Mouse (Mus musculus) hindbrain, embryonic 10.5 days (tissue): Measurements from ENCODE around the gene Eya3. TPM values are rescaled to one million over a fixed set of nuclear protein-coding genes. Genes with fewer than 3 reads are reported as not detected.
"Not testable (repeated sequence)": the region's sequence is repeated elsewhere in the genome, so short reads cannot be mapped to it uniquely, and the experiment has no call there.

Source experiments
- DNase-seq: peaks from one replicate; pipeline ENCODE4 v3.0.0-alpha.2; 2017; ENCODE audit warnings: low spot score
- H3K27ac ChIP-seq: fragments of 300-500 bp; sonication (generic); 2 replicates; pipeline ENCODE4 v1.5.1; 2016; ENCODE audit warnings: mild to moderate bottlenecking, moderate library complexity
- H3K27me3 ChIP-seq: fragments of 300-500 bp; sonication (generic); 2 replicates; pipeline ENCODE4 v1.6.1; 2016; ENCODE audit warnings: mild to moderate bottlenecking; ENCODE audit not compliant: poor library complexity, insufficient read depth, severe bottlenecking
- H3K36me3 ChIP-seq: fragments of 300-500 bp; sonication (generic); 2 replicates; pipeline ENCODE4 v1.6.1; 2016; ENCODE audit warnings: mild to moderate bottlenecking, moderate library complexity
- H3K4me1 ChIP-seq: fragments of 300-500 bp; sonication (generic); replicated peaks from 2 replicates; pipeline ENCODE4 v1.6.1; 2016; ENCODE audit warnings: mild to moderate bottlenecking
- H3K4me3 ChIP-seq: fragments of 300-500 bp; sonication (generic); 2 replicates; pipeline ENCODE4 v1.5.1; 2016; ENCODE audit warnings: mild to moderate bottlenecking, moderate library complexity
- H3K9me3 ChIP-seq: fragments of 300-500 bp; sonication (generic); 2 replicates; pipeline ENCODE4 v1.6.1; 2016; ENCODE audit warnings: mild to moderate bottlenecking, moderate library complexity
- WGBS: fragments of 180-500 bp; shearing (Covaris S2); methylation state at CpG from one replicate; pipeline ENCODE4 v1.1.7; 2016; 5-methylcytosine and 5-hydroxymethylcytosine counted together
- polyA plus RNA-seq: library from polyadenylated mRNA; unstranded; fragments of >200 nt; fragmentation: Nextera tagmentation; extraction: Ambion mirVana; gene quantifications from 2 replicates; pipeline ENCODE4 v1.2.1, GENCODE M21; 2016

Eya3 gene
- 24.2 and 33.0 TPM in 2 replicates for polyA plus RNA-seq

- H3K27ac ChIP-seq, result peak within 1 kb of the TSS; percentile 91
- WGBS, result under 1% methylated on average over 41 of the region's 41 CpGs
- peaks cover 16% of the 10 kb centered on the region for H3K4me1 ChIP-seq
- no peaks in the 10 kb centered on the region for H3K9me3 ChIP-seq
- H3K36me3 ChIP-seq, result peaks cover 22% of the 10 kb centered on the region
- peak within 1 kb of the TSS; percentile 79 for H3K4me3 ChIP-seq
- peak; percentile 96 for DNase-seq
- no peaks in the 10 kb centered on the region for H3K27me3 ChIP-seq
Observed at GRCm38 (mm10) chr4:132638461-132639190, at the start of gene Eya3. Gene Eya3 (plus strand): TSS chr4:132638987.

GRCm38 (mm10) chr4:132590642-132591041, 48.1 kb upstream of the Eya3 start:
- WGBS, result 87% methylated on average over 10 of the region's 10 CpGs
- no peaks in the 10 kb centered on the region for H3K27me3 ChIP-seq
- H3K4me3 ChIP-seq, result no peak overlapping the region
- peaks cover 7% of the 10 kb centered on the region for H3K4me1 ChIP-seq
- no peak for DNase-seq
- H3K36me3 ChIP-seq, result no peaks in the 10 kb centered on the region
- no peaks in the 10 kb centered on the region for H3K9me3 ChIP-seq
- no peak overlapping the region for H3K27ac ChIP-seq

DNA sequence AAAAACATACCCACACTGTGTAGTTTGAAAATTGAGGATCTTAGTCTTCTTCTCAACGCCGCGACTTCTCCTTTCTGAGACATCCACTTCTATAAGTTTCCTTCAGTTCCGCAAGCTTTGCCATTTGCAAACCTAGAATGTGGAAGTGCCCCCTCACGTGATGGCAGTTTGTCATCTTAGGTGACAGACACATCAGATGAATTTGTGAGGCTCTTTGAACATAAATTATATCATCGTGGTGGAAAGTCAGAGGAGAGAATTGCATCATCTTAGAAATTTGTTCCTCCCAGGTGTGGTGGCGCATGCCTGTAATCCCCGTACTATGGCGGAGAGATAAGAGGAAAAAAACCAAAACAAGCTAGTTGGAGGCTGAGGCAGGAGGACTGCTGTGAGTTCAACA, 45.8 kb upstream of the Eya3 start:
- 93% methylated on average over 9 of the region's 9 CpGs for WGBS
- no peaks in the 10 kb centered on the region for H3K9me3 ChIP-seq
- H3K36me3 ChIP-seq, result no peaks in the 10 kb centered on the region

DNA sequence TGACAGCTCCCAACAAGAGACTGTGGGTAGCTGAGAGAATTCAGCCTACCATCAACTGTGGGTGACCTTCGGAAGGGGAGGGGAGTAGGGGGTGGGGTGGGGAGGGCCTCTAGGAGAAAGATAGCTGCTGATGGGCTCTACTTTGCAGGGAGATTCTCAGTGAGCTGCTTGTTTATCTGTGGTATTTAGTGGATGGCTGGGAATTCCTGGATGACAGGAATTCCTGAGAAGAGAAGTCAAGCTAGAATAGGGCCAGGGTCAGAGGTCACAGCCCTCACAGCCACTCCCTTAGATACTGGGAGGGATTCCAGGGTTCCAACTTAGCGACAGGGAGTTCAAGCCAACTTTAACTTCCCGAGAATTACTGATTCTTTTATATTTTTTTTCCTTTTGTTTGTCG, 44.6 kb upstream of the Eya3 start:
- Histone ChIP-seq H3K9me3 (no peaks in the 10 kb centered on the region), H3K4me1 (peaks cover 10% of the 10 kb centered on the region), H3K27ac (no peak overlapping the region), H3K27me3 (no peaks in the 10 kb centered on the region), H3K4me3 (no peak overlapping the region), H3K36me3 (no peaks in the 10 kb centered on the region)
- 19% methylated on average over 4 of the region's 4 CpGs for WGBS
- DNase-seq, result peak; percentile 24

More for the DNA sequence above, 45.8 kb upstream of the Eya3 start:
- Histone ChIP-seq H3K4me1 (peaks cover 10% of the 10 kb centered on the region), H3K27ac (no peak overlapping the region), H3K4me3 (no peak overlapping the region), H3K27me3 (no peaks in the 10 kb centered on the region)
- DNase-seq, result no peak

DNA sequence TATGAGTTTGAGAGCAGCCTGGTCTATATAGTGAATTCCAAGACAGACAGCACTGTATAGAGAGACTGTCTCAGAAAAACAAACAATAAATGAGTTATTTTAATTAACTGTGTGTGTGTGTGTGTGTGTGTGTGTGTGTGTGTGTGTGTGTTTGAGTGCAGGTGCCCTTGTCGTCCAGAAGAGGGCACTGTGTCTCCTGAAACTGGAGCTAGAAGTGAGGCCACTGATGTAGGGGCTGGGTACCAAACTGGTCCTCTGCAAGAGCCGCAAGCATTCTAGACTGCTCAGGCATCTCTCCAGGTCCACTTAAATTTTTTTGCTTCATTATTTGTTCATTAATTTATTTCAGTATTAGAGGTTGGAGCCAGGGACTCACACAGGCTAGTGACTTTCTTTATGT, 39.9 kb upstream of the Eya3 start:
- WGBS, result 73% methylated on average over 2 of the region's 2 CpGs
- Histone ChIP-seq H3K9me3 (no peaks in the 10 kb centered on the region), H3K36me3 (no peaks in the 10 kb centered on the region)

GRCm38 (mm10) chr4:132599764-132600163, 39.0 kb upstream of the Eya3 start:
- Histone ChIP-seq H3K9me3 (no peaks in the 10 kb centered on the region), H3K36me3 (no peaks in the 10 kb centered on the region), H3K27ac (no peak overlapping the region), H3K4me1 (peaks cover 3% of the 10 kb centered on the region; the same call in 1 of the 2 replicates), H3K4me3 (no peak overlapping the region), H3K27me3 (no peaks in the 10 kb centered on the region)
- no peak for DNase-seq
- 87% methylated on average over 3 of the region's 3 CpGs for WGBS

More for the DNA sequence above, 39.9 kb upstream of the Eya3 start:
- Histone ChIP-seq H3K4me1 (peaks cover 9% of the 10 kb centered on the region), H3K27ac (no peak overlapping the region), H3K4me3 (no peak overlapping the region), H3K27me3 (no peaks in the 10 kb centered on the region)
- no peak for DNase-seq

DNA sequence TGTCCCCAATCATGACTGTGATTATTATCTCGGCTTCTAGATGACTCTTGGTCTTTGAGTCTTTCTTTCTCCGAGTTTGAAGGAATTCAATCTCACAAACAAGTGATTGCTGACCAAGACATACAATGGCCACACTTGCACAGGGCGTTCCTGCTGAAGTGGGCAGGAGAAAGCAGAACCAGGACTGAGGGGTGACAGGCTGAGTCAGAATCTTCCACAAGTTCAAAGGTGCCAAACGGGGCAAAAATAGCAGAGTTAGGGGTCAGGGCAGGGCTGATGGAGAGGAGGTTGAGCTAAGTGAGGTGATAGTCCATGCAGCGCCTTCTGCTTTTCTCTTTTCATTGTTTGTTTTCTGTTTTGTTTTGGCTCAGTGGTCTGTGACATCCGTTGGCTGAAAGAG, 38.3 kb upstream of the Eya3 start:
- Histone ChIP-seq H3K4me1 (peaks cover 3% of the 10 kb centered on the region; the same call in 1 of the 2 replicates), H3K27ac (no peak overlapping the region), H3K9me3 (no peaks in the 10 kb centered on the region), H3K36me3 (no peaks in the 10 kb centered on the region), H3K4me3 (no peak overlapping the region), H3K27me3 (no peaks in the 10 kb centered on the region)
- 78% methylated on average over 6 of the region's 6 CpGs for WGBS
- DNase-seq, result no peak

DNA sequence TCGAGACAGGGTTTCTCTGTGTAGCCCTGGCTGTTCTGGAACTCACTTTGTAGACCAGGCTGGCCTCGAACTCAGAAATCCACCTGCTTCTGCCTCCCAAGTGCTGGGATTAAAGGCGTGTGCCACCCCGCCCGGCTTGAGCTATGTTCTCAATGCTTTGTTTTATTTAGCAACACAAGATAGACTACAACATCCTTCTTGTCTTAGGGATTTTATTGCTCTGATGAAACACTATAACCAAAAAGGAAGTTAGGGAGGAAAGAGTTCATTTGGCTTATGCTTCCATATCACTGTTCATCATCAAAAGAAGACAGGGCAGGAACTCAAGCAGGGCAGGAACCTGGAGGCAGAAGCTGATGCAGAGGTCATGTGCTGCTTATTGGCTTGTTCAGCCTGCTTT, 37.5 kb upstream of the Eya3 start:
- not testable (repeated sequence) for H3K4me1 ChIP-seq, H3K9me3 ChIP-seq, H3K27ac ChIP-seq, H3K4me3 ChIP-seq, H3K27me3 ChIP-seq, DNase-seq, H3K36me3 ChIP-seq
- 94% methylated on average over 5 of the region's 5 CpGs for WGBS

DNA sequence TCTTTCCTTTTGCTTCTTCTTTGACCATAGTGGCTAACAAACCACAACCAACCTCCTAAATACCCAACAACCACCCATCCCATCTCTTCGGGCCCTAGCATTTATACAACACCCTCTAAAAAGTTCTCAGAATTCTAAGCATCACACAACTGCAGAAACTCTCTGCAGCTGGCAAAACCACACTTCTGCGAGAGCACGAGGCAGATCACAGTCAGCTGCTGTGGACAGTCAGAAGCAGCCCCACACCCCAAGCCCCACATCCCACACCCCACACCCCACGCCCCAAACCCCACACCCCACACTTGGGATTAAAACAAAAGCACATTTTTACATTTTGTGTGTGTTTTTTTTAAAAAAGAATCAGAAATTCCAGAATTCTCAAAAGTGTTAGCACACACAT, 35.3 kb upstream of the Eya3 start:
- Histone ChIP-seq H3K27me3 (no peaks in the 10 kb centered on the region), H3K9me3 (no peaks in the 10 kb centered on the region), H3K36me3 (no peaks in the 10 kb centered on the region), H3K27ac (no peak overlapping the region), H3K4me1 (no peaks in the 10 kb centered on the region), H3K4me3 (no peak overlapping the region)
- DNase-seq, result no peak
- WGBS, result 86% methylated on average over 4 of the region's 4 CpGs

DNA sequence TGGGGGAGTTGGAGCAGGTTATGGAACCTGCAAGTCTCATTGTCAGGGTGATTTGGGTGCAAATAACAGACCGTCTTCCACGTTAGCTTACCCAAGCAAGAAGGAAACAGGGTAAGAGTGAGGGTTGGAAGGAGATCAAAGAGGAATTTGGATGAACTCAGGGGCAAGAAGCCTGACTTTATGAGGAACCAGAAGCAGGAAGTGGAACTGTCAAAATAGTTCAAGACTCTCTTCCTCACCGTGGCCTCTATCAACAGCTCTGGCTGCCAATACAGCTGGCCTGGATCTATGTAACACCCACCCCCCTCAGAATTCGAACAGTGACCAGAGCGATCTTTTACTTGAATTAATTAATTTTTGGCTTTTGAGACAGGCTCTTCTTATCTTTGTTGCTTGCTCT, 33.0 kb upstream of the Eya3 start:
- Histone ChIP-seq H3K4me3 (no peak overlapping the region), H3K9me3 (no peaks in the 10 kb centered on the region), H3K27ac (no peak overlapping the region), H3K4me1 (no peaks in the 10 kb centered on the region), H3K36me3 (no peaks in the 10 kb centered on the region), H3K27me3 (no peaks in the 10 kb centered on the region)
- DNase-seq, result no peak
- 83% methylated on average over 5 of the region's 5 CpGs for WGBS

DNA sequence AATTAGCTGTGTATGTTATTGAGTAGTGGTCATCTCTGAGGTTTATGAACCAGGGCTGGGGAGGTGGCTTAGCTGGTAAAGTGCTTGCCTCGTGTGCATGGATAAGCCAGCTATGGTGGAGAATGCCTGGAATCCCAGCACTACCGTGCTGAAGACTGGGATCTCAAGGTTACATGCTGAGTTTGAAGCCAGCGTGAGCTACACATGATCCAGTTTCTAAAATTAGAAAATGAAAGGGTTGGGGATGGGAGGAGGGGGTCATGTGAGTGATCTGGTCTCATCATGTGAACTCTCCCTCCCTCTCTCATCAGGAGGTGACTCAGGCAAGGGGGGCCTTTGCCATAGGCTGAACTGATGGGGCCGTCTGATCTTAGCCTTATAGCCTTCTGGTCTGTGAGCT, 30.6 kb upstream of the Eya3 start:
- Histone ChIP-seq H3K36me3 (no peaks in the 10 kb centered on the region), H3K27ac (no peak overlapping the region), H3K9me3 (no peaks in the 10 kb centered on the region), H3K27me3 (no peaks in the 10 kb centered on the region), H3K4me1 (no peaks in the 10 kb centered on the region), H3K4me3 (no peak overlapping the region)
- no peak for DNase-seq
- 56% methylated on average over 4 of the region's 4 CpGs for WGBS

GRCm38 (mm10) chr4:132610301-132610984, 28.3 kb upstream of the Eya3 start:
- no peaks in the 10 kb centered on the region for H3K4me1 ChIP-seq
- no peak overlapping the region for H3K4me3 ChIP-seq
- H3K36me3 ChIP-seq, result no peaks in the 10 kb centered on the region
- H3K27me3 ChIP-seq, result no peaks in the 10 kb centered on the region
- no peak for DNase-seq
- 86% methylated on average over 3 of the region's 3 CpGs for WGBS
- peaks cover 13% of the 10 kb centered on the region for H3K9me3 ChIP-seq
- no peak overlapping the region for H3K27ac ChIP-seq

- no peaks in the 10 kb centered on the region for H3K27me3 ChIP-seq
- no peaks in the 10 kb centered on the region for H3K4me1 ChIP-seq
- peaks cover 16% of the 10 kb centered on the region for H3K9me3 ChIP-seq
- H3K27ac ChIP-seq, result no peak overlapping the region
- H3K4me3 ChIP-seq, result no peak overlapping the region
- no peak for DNase-seq
- no peaks in the 10 kb centered on the region for H3K36me3 ChIP-seq
- 87% methylated on average over 8 of the region's 8 CpGs for WGBS
Observed at GRCm38 (mm10) chr4:132611320-132611719, 27.5 kb upstream of the Eya3 start.
